Mouse (Mus musculus) E14TG2a.4 (cell line): ENCODE data around the gene Ppef2.
A peak's percentile ranks its signal among the peaks of the same experiment; 100 is the strongest.

ENCODE experiments used
- H3K27me3 ChIP-seq: 2 replicates; pipeline ENCODE4 v1.6.1; 2014; ENCODE audit warnings: low read length, control low read depth; ENCODE audit not compliant: insufficient read depth
- H3K36me3 ChIP-seq: 2 replicates; pipeline ENCODE4 v1.6.1; 2014; ENCODE audit warnings: low read length, control low read depth; ENCODE audit not compliant: insufficient read depth
- H3K4me1 ChIP-seq: replicated peaks from 2 replicates; pipeline ENCODE4 v1.6.1; 2014; ENCODE audit warnings: low read depth, low read length, control low read depth
- H3K4me3 ChIP-seq: replicated peaks from 2 replicates; pipeline ENCODE4 v1.5.1; 2014; ENCODE audit warnings: mild to moderate bottlenecking, low read length
- H3K9me3 ChIP-seq: 2 replicates; pipeline ENCODE4 v1.6.1; 2014; ENCODE audit warnings: low read length, control low read depth
- CTCF ChIP-seq: conservative IDR thresholded peaks from 2 replicates; pipeline ENCODE4 v1.5.1; 2014; ENCODE audit warnings: low read length
- NANOG ChIP-seq: IDR thresholded peaks from 2 replicates; pipeline ENCODE4 v1.6.1; 2014; ENCODE audit warnings: borderline replicate concordance, low read length, mixed read lengths
- POU5F1 ChIP-seq: IDR thresholded peaks from 2 replicates; pipeline ENCODE4 v1.6.1; 2014; ENCODE audit warnings: low read length, borderline replicate concordance

Gene Ppef2

DNA sequence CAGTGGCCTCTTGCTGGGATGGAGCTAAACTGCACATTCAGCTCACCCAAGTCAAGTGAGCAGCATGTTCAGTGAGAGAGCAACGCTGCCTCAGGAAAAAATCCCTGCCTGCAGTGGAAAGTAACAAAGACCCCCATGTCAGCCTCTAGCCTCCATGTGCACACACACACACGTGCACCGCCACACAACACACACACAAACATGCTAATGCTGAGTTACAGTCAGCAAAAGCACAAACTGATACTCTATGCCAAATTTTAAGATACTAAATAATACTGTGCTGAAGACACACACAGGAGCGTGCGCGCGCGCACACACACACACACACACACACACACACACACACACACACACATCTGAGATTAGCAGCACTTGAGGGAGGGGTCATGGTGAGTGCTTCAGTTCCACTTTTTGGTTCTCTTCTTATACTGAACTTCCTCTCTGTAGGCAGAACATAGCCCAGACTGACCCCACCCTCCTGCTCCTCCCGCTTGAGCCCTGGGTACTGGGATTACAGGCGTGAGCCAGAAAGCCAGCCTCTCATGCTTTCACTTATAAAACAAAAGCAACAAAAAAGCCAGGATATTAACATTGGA lies 23.0 kb upstream of the Ppef2 start:
- no peak for TF ChIP-seq NANOG
- TF ChIP-seq POU5F1, result no peak
- no peak for TF ChIP-seq CTCF
- no peaks in the 10 kb centered on the region for H3K9me3 ChIP-seq
- H3K4me1 ChIP-seq, result peaks cover 38% of the 10 kb centered on the region
- H3K4me3 ChIP-seq, result no peak overlapping the region
- peaks cover 11% of the 10 kb centered on the region; the same call in 1 of the 2 replicates for H3K27me3 ChIP-seq
- H3K36me3 ChIP-seq, result peaks cover 17% of the 10 kb centered on the region

DNA sequence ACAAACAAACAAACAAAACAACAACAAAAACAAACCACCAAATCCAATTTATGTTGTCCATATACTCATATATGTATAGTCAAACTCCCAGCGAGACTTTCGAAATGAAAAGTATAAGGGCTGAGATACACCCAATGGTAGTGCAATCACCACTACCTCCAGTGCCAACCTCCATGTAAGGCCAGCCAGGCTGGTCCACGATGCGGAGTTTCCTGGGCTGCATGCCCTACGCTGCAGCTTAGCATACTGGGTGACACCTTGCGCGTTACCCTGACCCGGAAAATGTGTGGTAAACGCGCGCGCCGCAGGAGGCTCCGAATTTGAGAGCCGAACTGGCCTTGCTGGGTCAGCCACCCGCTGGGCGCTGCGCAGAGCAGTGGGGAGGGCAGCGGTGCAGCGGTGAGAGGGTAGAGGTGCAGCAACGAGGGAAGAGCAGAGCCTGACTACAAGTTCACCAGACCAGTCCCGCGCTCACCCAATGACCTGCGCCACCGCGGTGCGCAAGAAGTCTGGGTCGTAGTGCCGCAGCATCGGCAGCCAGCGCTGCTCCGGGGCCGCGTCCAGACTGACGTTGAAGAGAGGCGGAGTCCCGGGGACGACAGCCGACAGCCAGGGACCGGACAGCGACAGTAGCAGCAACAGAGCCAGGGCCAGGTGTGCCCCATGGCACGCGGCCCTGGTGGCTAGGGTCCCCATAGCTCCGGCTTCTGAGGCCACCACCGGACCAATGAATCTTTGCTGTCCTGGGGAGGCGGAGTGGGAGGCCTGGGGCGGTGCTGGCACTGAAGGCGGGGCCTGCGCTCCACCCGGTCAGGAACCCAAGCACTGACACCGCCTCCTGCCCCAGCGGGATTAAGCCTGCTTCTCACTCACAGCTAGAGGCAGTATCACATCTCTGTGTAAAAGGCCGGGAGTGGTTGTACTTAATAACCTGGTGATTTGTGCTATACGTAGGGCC lies 21.6 kb upstream of the Ppef2 start, which contains the start of gene Naaa:
Gene Naaa, minus strand, starts transcription at position 734 of the 958 bp plus-strand sequence.
- Histone ChIP-seq H3K36me3 (peaks cover 4% of the 10 kb centered on the region; the same call in 1 of the 2 replicates), H3K4me1 (peaks cover 44% of the 10 kb centered on the region), H3K9me3 (no peaks in the 10 kb centered on the region), H3K27me3 (peaks cover 13% of the 10 kb centered on the region; the same call in 1 of the 2 replicates), H3K4me3 (peak within 1 kb of the TSS; percentile 83)
- TF ChIP-seq POU5F1 (no peak), CTCF (no peak), NANOG (no peak)

DNA sequence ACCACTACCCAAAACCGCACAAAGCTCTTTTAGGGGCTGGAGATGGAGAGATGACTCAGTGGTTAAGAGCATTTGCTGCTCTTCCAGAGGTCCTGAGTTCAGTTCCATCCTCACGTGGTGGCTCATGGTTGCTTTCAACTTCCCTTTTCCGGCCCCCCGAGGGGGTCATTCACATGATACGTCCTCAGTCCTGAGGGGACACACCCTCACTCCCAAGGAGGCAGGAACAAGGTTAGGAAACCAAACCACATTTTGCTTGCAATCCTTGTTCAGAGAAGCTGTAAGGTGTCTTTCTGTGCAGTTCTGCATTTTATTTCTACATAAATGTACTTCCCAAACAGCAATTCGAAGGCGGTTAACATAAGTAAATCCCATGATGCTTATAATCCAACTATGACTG lies 14.4 kb upstream of the Ppef2 start:
- TF ChIP-seq NANOG (no peak), CTCF (no peak), POU5F1 (no peak)
- peaks cover 2% of the 10 kb centered on the region; the same call in 1 of the 2 replicates for H3K27me3 ChIP-seq
- no peaks in the 10 kb centered on the region for H3K36me3 ChIP-seq

DNA sequence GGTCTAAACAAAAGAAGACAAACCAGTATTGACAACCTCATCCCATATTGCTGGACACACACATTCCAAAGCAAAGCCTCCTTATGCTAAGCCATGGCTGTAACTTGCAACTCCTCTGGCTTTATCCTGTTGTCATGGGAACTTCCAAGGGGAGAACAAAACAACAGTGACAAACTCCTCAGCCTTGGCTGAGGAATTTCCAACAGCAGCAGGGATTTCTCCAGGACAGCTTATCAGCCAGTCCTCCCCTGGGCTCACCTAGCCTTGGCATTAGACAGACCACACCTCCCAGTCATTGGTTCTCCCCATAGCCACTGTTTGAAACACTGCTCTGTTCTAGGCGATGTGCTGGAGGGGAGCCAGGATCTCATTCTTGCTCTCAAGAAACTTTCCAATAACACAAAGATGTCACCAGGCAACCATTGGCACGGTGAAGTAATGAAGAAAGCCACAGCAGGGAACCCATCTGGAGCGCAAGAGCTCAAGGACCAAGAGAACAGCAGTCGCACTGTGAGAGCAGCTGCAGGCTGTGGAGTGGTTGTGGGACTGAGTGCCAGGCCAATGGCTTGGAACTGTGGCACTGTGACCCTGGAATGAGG lies 7.8 kb upstream of the Ppef2 start:
- H3K4me3 ChIP-seq, result no peak overlapping the region
- no peaks in the 10 kb centered on the region for H3K27me3 ChIP-seq
- TF ChIP-seq CTCF (no peak), POU5F1 (no peak), NANOG (no peak)

More for the DNA sequence above, 14.4 kb upstream of the Ppef2 start:
- Histone ChIP-seq H3K9me3 (no peaks in the 10 kb centered on the region), H3K4me1 (peaks cover 27% of the 10 kb centered on the region), H3K4me3 (no peak overlapping the region)

GRCm38 (mm10) chr5:92262646-92263045 lies 6.6 kb upstream of the Ppef2 start:
- no peak overlapping the region for H3K4me3 ChIP-seq
- no peaks in the 10 kb centered on the region for H3K9me3 ChIP-seq
- H3K36me3 ChIP-seq, result no peaks in the 10 kb centered on the region
- no peaks in the 10 kb centered on the region for H3K27me3 ChIP-seq
- no peak for TF ChIP-seq NANOG
- no peak for TF ChIP-seq CTCF
- no peak for TF ChIP-seq POU5F1
- H3K4me1 ChIP-seq, result peaks cover 21% of the 10 kb centered on the region

More for the DNA sequence above, 7.8 kb upstream of the Ppef2 start:
- H3K36me3 ChIP-seq, result no peaks in the 10 kb centered on the region
- no peaks in the 10 kb centered on the region for H3K9me3 ChIP-seq
- H3K4me1 ChIP-seq, result peaks cover 16% of the 10 kb centered on the region

GRCm38 (mm10) chr5:92254476-92254875 lies 1.6 kb downstream of the Ppef2 start:
- H3K36me3 ChIP-seq, result no peaks in the 10 kb centered on the region
- TF ChIP-seq POU5F1 (no peak), NANOG (no peak), CTCF (no peak)
- H3K4me3 ChIP-seq, result no peak overlapping the region
- H3K4me1 ChIP-seq, result peaks cover 35% of the 10 kb centered on the region
- H3K27me3 ChIP-seq, result no peaks in the 10 kb centered on the region; the same call in 1 of the 2 replicates
- no peaks in the 10 kb centered on the region for H3K9me3 ChIP-seq

- Histone ChIP-seq H3K27me3 (peaks cover 4% of the 10 kb centered on the region; the same call in 1 of the 2 replicates), H3K4me3 (0 out of 2 replicates have a peak overlapping the region, but pooled peaks have one; percentile 10), H3K9me3 (no peaks in the 10 kb centered on the region), H3K36me3 (no peaks in the 10 kb centered on the region), H3K4me1 (peaks cover 36% of the 10 kb centered on the region)
- TF ChIP-seq NANOG (no peak), POU5F1 (no peak), CTCF (peak; percentile 37)
Observed at GRCm38 (mm10) chr5:92252797-92253343, 3.2 kb downstream of the Ppef2 start.
